Mouse (Mus musculus) intestine, embryonic 16.5 days (tissue): ENCODE data around the gene Fam126b. TPM values are rescaled to one million over a fixed set of nuclear protein-coding genes. Genes with fewer than 3 reads are reported as not detected.
"Not testable (repeated sequence)": the region's sequence is repeated elsewhere in the genome, so short reads cannot be mapped to it uniquely, and the experiment has no call there.

Experiments used
- ATAC-seq: fragments of 200-750 bp; cut with Nextera tagmentation; 2 replicates; pipeline ENCODE4 v1.8.0; 2017; ENCODE audit warnings: moderate TSS enrichment, moderate library complexity
- H3K27ac ChIP-seq: fragments of 300-500 bp; sonication (generic); 2 replicates; pipeline ENCODE4 v1.5.1; 2014; ENCODE audit warnings: mild to moderate bottlenecking, low read length
- H3K27me3 ChIP-seq: fragments of 300-500 bp; sonication (generic); replicated peaks from 2 replicates; pipeline ENCODE4 v1.6.1; 2014; ENCODE audit warnings: low read length, control low read depth, mixed read lengths; ENCODE audit not compliant: control insufficient read depth, insufficient read depth
- H3K36me3 ChIP-seq: fragments of 300-500 bp; sonication (generic); 2 replicates; pipeline ENCODE4 v1.6.1; 2014; ENCODE audit warnings: low read length, control low read depth; ENCODE audit not compliant: control insufficient read depth, insufficient read depth
- H3K4me1 ChIP-seq: fragments of 300-500 bp; sonication (generic); 2 replicates; pipeline ENCODE4 v1.6.1; 2014; ENCODE audit warnings: low read length, control low read depth, mixed read lengths; ENCODE audit not compliant: control insufficient read depth, insufficient read depth
- H3K4me2 ChIP-seq: fragments of 300-500 bp; sonication (generic); 2 replicates; pipeline ENCODE4 v1.6.1; 2014; ENCODE audit warnings: low read depth, low read length, control low read depth
- H3K4me3 ChIP-seq: fragments of 300-500 bp; sonication (generic); 2 replicates; pipeline ENCODE4 v1.5.1; 2014; ENCODE audit warnings: mild to moderate bottlenecking, low read length
- H3K9ac ChIP-seq: fragments of 300-500 bp; sonication (generic); 2 replicates; pipeline ENCODE4 v1.6.1; 2014; ENCODE audit warnings: low read depth, low read length
- H3K9me3 ChIP-seq: fragments of 300-500 bp; sonication (generic); 2 replicates; pipeline ENCODE4 v1.6.1; 2016; ENCODE audit warnings: low read length, control low read depth; ENCODE audit not compliant: control insufficient read depth
- WGBS: fragments of 180-500 bp; shearing (Covaris S2); extraction: QIAGEN DNeasy Blood & Tissue Kit; methylation state at CpG from one replicate; pipeline ENCODE4 v1.1.7; 2014; 5-methylcytosine and 5-hydroxymethylcytosine counted together
- polyA plus RNA-seq: library from polyadenylated mRNA; unstranded; fragments of >200 nt; fragmentation: Nextera tagmentation; extraction: Ambion mirVana; gene quantifications from 2 replicates; pipeline ENCODE4 v1.2.1, GENCODE M21; 2015

Fam126b gene
- polyA plus RNA-seq, 1 experiment from 2014 or later: 7.0 TPM

GRCm38 (mm10) chr1:58584271-58584670 lies 1.9 kb downstream of the Fam126b start:
- Histone ChIP-seq H3K27ac (no peak overlapping the region), H3K9ac (no peak overlapping the region), H3K4me1 (peaks cover 7% of the 10 kb centered on the region; the same call in 1 of the 2 replicates), H3K27me3 (no peaks in the 10 kb centered on the region), H3K36me3 (no peaks in the 10 kb centered on the region), H3K4me3 (no peak overlapping the region), H3K9me3 (no peaks in the 10 kb centered on the region), H3K4me2 (no peak overlapping the region)
- 60% methylated on average over 1 of the region's 1 CpGs for WGBS
- no peak for ATAC-seq

GRCm38 (mm10) chr1:58582611-58583010 lies 3.5 kb downstream of the Fam126b start:
- Histone ChIP-seq H3K27ac (no peak overlapping the region), H3K36me3 (no peaks in the 10 kb centered on the region), H3K4me3 (no peak overlapping the region), H3K9me3 (no peaks in the 10 kb centered on the region), H3K4me1 (peaks cover 7% of the 10 kb centered on the region; the same call in 1 of the 2 replicates), H3K27me3 (no peaks in the 10 kb centered on the region), H3K4me2 (no peak overlapping the region), H3K9ac (no peak overlapping the region)
- no peak for ATAC-seq
- WGBS: 65% methylated on average over 1 of the region's 1 CpGs

GRCm38 (mm10) chr1:58579179-58579578 lies 6.9 kb downstream of the Fam126b start:
- Histone ChIP-seq H3K27me3 (no peaks in the 10 kb centered on the region), H3K4me2 (no peak overlapping the region), H3K9ac (no peak overlapping the region), H3K36me3 (no peaks in the 10 kb centered on the region), H3K27ac (no peak overlapping the region), H3K9me3 (no peaks in the 10 kb centered on the region), H3K4me3 (no peak overlapping the region), H3K4me1 (no peaks in the 10 kb centered on the region)
- 89% methylated on average over 2 of the region's 2 CpGs for WGBS
- ATAC-seq: no peak

- 51% methylated on average over 4 of the region's 4 CpGs for WGBS
Observed at GRCm38 (mm10) chr1:58570437-58570836, 15.7 kb downstream of the Fam126b start.

GRCm38 (mm10) chr1:58568456-58569130 lies 17.5 kb downstream of the Fam126b start:
- Histone ChIP-seq H3K27me3 (no peaks in the 10 kb centered on the region), H3K4me3 (no peak overlapping the region), H3K9me3 (no peaks in the 10 kb centered on the region), H3K27ac (no peak overlapping the region), H3K36me3 (no peaks in the 10 kb centered on the region), H3K9ac (no peak overlapping the region), H3K4me1 (no peaks in the 10 kb centered on the region), H3K4me2 (no peak overlapping the region)
- no peak for ATAC-seq

More at GRCm38 (mm10) chr1:58570437-58570836, 15.7 kb downstream of the Fam126b start:
- no peaks in the 10 kb centered on the region for H3K4me1 ChIP-seq
- no peaks in the 10 kb centered on the region for H3K9me3 ChIP-seq
- H3K4me3 ChIP-seq: no peak overlapping the region
- no peak overlapping the region for H3K9ac ChIP-seq
- no peaks in the 10 kb centered on the region for H3K27me3 ChIP-seq
- H3K4me2 ChIP-seq: no peak overlapping the region
- no peaks in the 10 kb centered on the region for H3K36me3 ChIP-seq
- H3K27ac ChIP-seq: no peak overlapping the region
- no peak for ATAC-seq

GRCm38 (mm10) chr1:58566621-58567020 lies 19.5 kb downstream of the Fam126b start:
- Histone ChIP-seq H3K4me2 (no peak overlapping the region), H3K36me3 (no peaks in the 10 kb centered on the region), H3K9ac (no peak overlapping the region), H3K4me1 (no peaks in the 10 kb centered on the region), H3K27me3 (no peaks in the 10 kb centered on the region), H3K4me3 (no peak overlapping the region), H3K27ac (no peak overlapping the region), H3K9me3 (no peaks in the 10 kb centered on the region)
- no peak for ATAC-seq

- Histone ChIP-seq H3K9ac (no peak overlapping the region), H3K4me1 (no peaks in the 10 kb centered on the region), H3K9me3 (no peaks in the 10 kb centered on the region), H3K27ac (no peak overlapping the region), H3K4me2 (no peak overlapping the region), H3K4me3 (no peak overlapping the region), H3K36me3 (no peaks in the 10 kb centered on the region), H3K27me3 (no peaks in the 10 kb centered on the region)
- no peak for ATAC-seq
- WGBS: 93% methylated on average over 5 of the region's 5 CpGs
Observed at GRCm38 (mm10) chr1:58564981-58565380, 21.1 kb downstream of the Fam126b start.

- Histone ChIP-seq H3K4me1 (no peaks in the 10 kb centered on the region), H3K36me3 (no peaks in the 10 kb centered on the region), H3K9me3 (no peaks in the 10 kb centered on the region), H3K27me3 (no peaks in the 10 kb centered on the region), H3K27ac (no peak overlapping the region), H3K4me3 (no peak overlapping the region), H3K9ac (no peak overlapping the region), H3K4me2 (no peak overlapping the region)
- no peak for ATAC-seq
- WGBS: 92% methylated on average over 1 of the region's 1 CpGs
Observed at GRCm38 (mm10) chr1:58562455-58562854, 23.7 kb downstream of the Fam126b start.

- not testable (repeated sequence) for H3K4me1 ChIP-seq, H3K4me3 ChIP-seq, H3K4me2 ChIP-seq, H3K9me3 ChIP-seq, H3K27ac ChIP-seq, H3K9ac ChIP-seq, H3K27me3 ChIP-seq, ATAC-seq, H3K36me3 ChIP-seq
- 93% methylated on average over 6 of the region's 6 CpGs for WGBS
Observed at GRCm38 (mm10) chr1:58560370-58560769, 25.8 kb downstream of the Fam126b start.

- peaks cover 3% of the 10 kb centered on the region; the same call in 1 of the 2 replicates for H3K36me3 ChIP-seq
Observed at GRCm38 (mm10) chr1:58541386-58541785, 44.7 kb downstream of the Fam126b start.

More at GRCm38 (mm10) chr1:58541386-58541785, 44.7 kb downstream of the Fam126b start:
- Histone ChIP-seq H3K9me3 (no peaks in the 10 kb centered on the region), H3K27me3 (no peaks in the 10 kb centered on the region), H3K9ac (no peak overlapping the region), H3K4me3 (no peak overlapping the region), H3K4me2 (no peak overlapping the region), H3K27ac (no peak overlapping the region), H3K4me1 (no peaks in the 10 kb centered on the region)
- no peak for ATAC-seq
- WGBS: 86% methylated on average over 1 of the region's 1 CpGs
